Comparison of ENCODE assay signal across 9 mouse cellular contexts in genomic region chr11:99041841-99042780, GRCm38 (mm10). TPM values are rescaled to one million over a fixed set of nuclear protein-coding genes. Genes with fewer than 3 reads are reported as not detected.
A peak's percentile ranks its signal among the peaks of the same experiment; 100 is the strongest.
DNase-seq lines count a peak whose midpoint lies in the region; ATAC-seq and TF ChIP-seq lines count a peak whose summit lies in the region.
"Had no signal": no experiment of that assay in that cellular context is flagged by ENCODE, and none has a peak within 500 bp of the region (broad histone marks: within the 10 kb centered on the region; RNA-seq: fewer than 3 reads in every experiment).

No protein-coding gene starts in this region.

- TF ChIP-seq CTCF in gastrocnemius, adult 2 months (IDR thresholded peaks at IDR 0.05): no peak

- H3K9ac ChIP-seq in hindbrain, embryonic 16.5 days (ENCODE audit: low read depth, low read length): peak overlapping the region; percentile 86
- peak overlapping the region; percentile 85 for H3K9ac ChIP-seq in midbrain, embryonic 13.5 days (replicated peaks)

- H3K4me1 ChIP-seq in hindbrain, embryonic 16.5 days (ENCODE audit: control insufficient read depth, insufficient read depth, low read depth, low read length): peaks cover 18% of the 10 kb centered on the region
- peaks cover 26% of the 10 kb centered on the region for H3K4me1 ChIP-seq in midbrain, embryonic 13.5 days (replicated peaks)

- 51% methylated on average over 16 of the region's 16 CpGs for WGBS in hindbrain, embryonic 16.5 days
- 60% methylated on average over 16 of the region's 16 CpGs for WGBS in midbrain, embryonic 13.5 days

- H3K27me3 ChIP-seq in hindbrain, embryonic 16.5 days (replicated peaks; ENCODE audit: control insufficient read depth, insufficient read depth, low read length): no peaks in the 10 kb centered on the region
- H3K27me3 ChIP-seq in midbrain, embryonic 13.5 days: no peaks in the 10 kb centered on the region

- H3K4me3 ChIP-seq in gastrocnemius, adult 2 months: peak overlapping the region; percentile 81
- H3K4me3 ChIP-seq in hindbrain, embryonic 16.5 days (ENCODE audit: low read length): peak overlapping the region; percentile 66
- H3K4me3 ChIP-seq in midbrain, embryonic 13.5 days (replicated peaks): peak overlapping the region; percentile 60

- no peak for ATAC-seq in hindbrain, embryonic 16.5 days
- no peak for ATAC-seq in midbrain, embryonic 13.5 days
- no peak for ATAC-seq in frontal cortex, adult (ENCODE audit: low TSS enrichment)

- peak overlapping the region; percentile 100 for H3K4me2 ChIP-seq in hindbrain, embryonic 16.5 days (ENCODE audit: low read length)
- peak overlapping the region; percentile 98 for H3K4me2 ChIP-seq in midbrain, embryonic 13.5 days (replicated peaks)

- no peak for DNase-seq in gastrocnemius, adult 2 months
- no peak for DNase-seq in gastrocnemius, postnatal 14 days
- peak; percentile 15 for DNase-seq in brain, adult 2 months (ENCODE audit: low read depth, low spot score)
- no peak for DNase-seq in frontal cortex, postnatal 36 days (ENCODE audit: low spot score in 2 of 2)
- no peak for DNase-seq in layer of hippocampus, adult 8-10 months (ENCODE audit: low spot score in 2 of 2)

- intact Hi-C loops in gastrocnemius, adult 2 months (cut with DNase I): no loop called here
- intact Hi-C loops in gastrocnemius, postnatal 14 days (cut with DNase I; ENCODE audit: low total_unique reads): loop anchor here (2.0 to 5.0 kb wide), 2 partner anchors 80 to 107 kb away; no protein-coding TSS in a partner anchor

- H3K27ac ChIP-seq in gastrocnemius, adult 2 months: peak overlapping the region; percentile 90
- peak overlapping the region; percentile 74 for H3K27ac ChIP-seq in hindbrain, embryonic 16.5 days (ENCODE audit: low read depth, low read length)
- H3K27ac ChIP-seq in midbrain, embryonic 13.5 days: peak overlapping the region; percentile 89; the same call in 1 of the 2 replicates

- no peaks in the 10 kb centered on the region for H3K9me3 ChIP-seq in hindbrain, embryonic 16.5 days (ENCODE audit: control insufficient read depth, low read length)
- H3K9me3 ChIP-seq in midbrain, embryonic 13.5 days: no peaks in the 10 kb centered on the region

- H3K36me3 ChIP-seq in hindbrain, embryonic 16.5 days (ENCODE audit: control insufficient read depth, insufficient read depth, low read length): no peaks in the 10 kb centered on the region
- no peaks in the 10 kb centered on the region for H3K36me3 ChIP-seq in midbrain, embryonic 13.5 days

RNA-seq across cellular contexts. Expression of gene Igfbp4, which starts 1.1 kb away (rescaled TPM):
- 10 to 100 TPM; 30.4 to 36.8 TPM for total RNA-seq in gastrocnemius, adult 2 months (2021)
- total RNA-seq in gastrocnemius, postnatal 14 days (2021): 100 to 1,000 TPM in 1 of 2 experiments, 10 to 100 TPM in 1; 76.9 to 104 TPM
- 120 and 161 TPM in 2 replicates for polyA plus RNA-seq in hindbrain, embryonic 16.5 days (2015; fragmentation: Nextera tagmentation; extraction: Ambion mirVana)
- 120 and 125 TPM in 2 replicates for polyA plus RNA-seq in midbrain, embryonic 13.5 days (2015; fragmentation: Nextera tagmentation; extraction: Ambion mirVana)
- total RNA-seq in layer of hippocampus, adult 8-10 months (2022): 10 to 100 TPM; 69.7 to 86.8 (median 75.2) TPM

RNA-seq across cellular contexts. Expression of gene Top2a, which starts 18.1 kb away (rescaled TPM):
- under 1 TPM; 0.11 to 0.18 TPM for total RNA-seq in gastrocnemius, adult 2 months (2021)
- total RNA-seq in gastrocnemius, postnatal 14 days (2021): 10 to 100 TPM; 13.8 to 16.9 TPM
- 33.1 and 44.9 TPM in 2 replicates for polyA plus RNA-seq in hindbrain, embryonic 16.5 days (2015; fragmentation: Nextera tagmentation; extraction: Ambion mirVana)
- 118 and 125 TPM in 2 replicates for polyA plus RNA-seq in midbrain, embryonic 13.5 days (2015; fragmentation: Nextera tagmentation; extraction: Ambion mirVana)
- total RNA-seq in layer of hippocampus, adult 8-10 months (2022): 1 to 10 TPM in 2 of 4 experiments, under 1 TPM in 2; 0.62 to 2.4 (median 1.2) TPM

RNA-seq across cellular contexts. Expression of gene Tns4, which starts 47.0 kb away (rescaled TPM):
- total RNA-seq in gastrocnemius, adult 2 months (2021): under 1 TPM in 1 of 2 experiments, not detected in 1; 0.22 TPM
- total RNA-seq in gastrocnemius, postnatal 14 days (2021): under 1 TPM in 1 of 2 experiments, not detected in 1; 0.10 TPM
- polyA plus RNA-seq in hindbrain, embryonic 16.5 days (2015; fragmentation: Nextera tagmentation; extraction: Ambion mirVana): 0.16 TPM in 2 replicates
- 0.10 and 0.16 TPM in 2 replicates for polyA plus RNA-seq in midbrain, embryonic 13.5 days (2015; fragmentation: Nextera tagmentation; extraction: Ambion mirVana)
- total RNA-seq in layer of hippocampus, adult 8-10 months (2022): under 1 TPM in 2 of 4 experiments, not detected in 2; 0.27 TPM
- total RNA-seq: hematopoietic stem cell, adult 5-6 weeks had no signal

RNA-seq across cellular contexts. Expression of gene Gjd3, which starts 59.3 kb away (rescaled TPM):
- not detected for total RNA-seq in gastrocnemius, adult 2 months (2021)
- total RNA-seq in gastrocnemius, postnatal 14 days (2021): not detected
- 2.0 and 3.0 TPM in 2 replicates for polyA plus RNA-seq in hindbrain, embryonic 16.5 days (2015; fragmentation: Nextera tagmentation; extraction: Ambion mirVana)
- 0.58 and 0.99 TPM in 2 replicates for polyA plus RNA-seq in midbrain, embryonic 13.5 days (2015; fragmentation: Nextera tagmentation; extraction: Ambion mirVana)
- total RNA-seq in layer of hippocampus, adult 8-10 months (2022): 1 to 10 TPM in 2 of 4 experiments, not detected in 2; 1.4 to 1.6 TPM
- total RNA-seq: hematopoietic stem cell, adult 5-6 weeks had no signal

Comparison
In these comparisons a context has a peak if more than half of its experiments do, and no peak if none do; other contexts are left out.
1. RNA of gene Top2a, which starts 18.1 kb away (total RNA-seq): 13.8 to 16.9 TPM in gastrocnemius, postnatal 14 days; 0.62 to 2.4 TPM in layer of hippocampus, adult 8-10 months and 0.11 to 0.18 TPM in gastrocnemius, adult 2 months; every median in the first group is over 4 times any median in the second.
2. Peak in every context shown above with its lines, with median percentiles within 50 percentile points of each other: H3K27ac ChIP-seq and H3K4me3 ChIP-seq.